Mouse (Mus musculus): Measurements from ENCODE around the gene Tmem191c. TPM values are rescaled to one million over a fixed set of nuclear protein-coding genes. Genes with fewer than 3 reads are reported as not detected.

Tmem191c gene
- total RNA-seq, 2 experiments from 2014 or later: 4.6 TPM; not detected in 1

GRCm38 (mm10) chr16:17321481-17321880, 45.6 kb downstream of the Tmem191c start:
- no peak for ATAC-seq (replicated peaks; ENCODE audit: low FRiP score, poor library complexity, severe bottlenecking)

- no peak for ATAC-seq (replicated peaks; ENCODE audit: low FRiP score, poor library complexity, severe bottlenecking)
Observed at GRCm38 (mm10) chr16:17324745-17325144, 48.9 kb downstream of the Tmem191c start.

- no peak for ATAC-seq (replicated peaks; ENCODE audit: low FRiP score, poor library complexity, severe bottlenecking)
Observed at GRCm38 (mm10) chr16:17326064-17326463, 50.2 kb downstream of the Tmem191c start.

GRCm38 (mm10) chr16:17329848-17330570, 54.1 kb downstream of the Tmem191c start:
- no peak for ATAC-seq (replicated peaks; ENCODE audit: low FRiP score, poor library complexity, severe bottlenecking)

GRCm38 (mm10) chr16:17331116-17331515, 55.2 kb downstream of the Tmem191c start, which contains the start of gene Serpind1:
TSS of gene Serpind1 (plus strand) at chr16:17331371.
- no peak for ATAC-seq (replicated peaks; ENCODE audit: low FRiP score, poor library complexity, severe bottlenecking)

DNA sequence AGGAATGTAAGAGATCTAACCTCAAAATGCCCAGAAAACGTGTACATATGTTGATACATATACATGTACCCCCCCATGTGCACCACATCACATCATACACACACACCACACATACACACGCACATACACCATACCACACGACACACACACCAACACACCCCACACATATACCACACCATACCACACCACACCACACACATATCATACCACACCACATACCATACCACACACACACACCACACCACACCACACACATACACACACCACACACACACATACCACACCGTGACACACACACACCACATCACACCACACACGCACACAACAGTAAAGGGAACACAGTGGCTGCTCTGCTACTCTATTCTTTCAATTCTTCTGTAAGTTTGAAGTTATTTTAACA, 56.0 kb downstream of the Tmem191c start:
- no peak for ATAC-seq (replicated peaks; ENCODE audit: low FRiP score, poor library complexity, severe bottlenecking)

Other genes with a start within 250 kb of the Tmem191c start
- not detected in 2 replicates for gene Ypel1, start 206.4 kb upstream of the Tmem191c start, total RNA-seq (2015; ENCODE audit: low replicate concordance)
- not detected in 2 replicates for gene Ypel1, start 206.4 kb upstream of the Tmem191c start, total RNA-seq (2017; ENCODE audit: low replicate concordance)
- gene Ppil2, start 164.8 kb upstream of the Tmem191c start, total RNA-seq (2015; ENCODE audit: low replicate concordance): 41.9 and 43.2 TPM in 2 replicates
- 37.7 and 65.6 TPM in 2 replicates for gene Ppil2, start 164.8 kb upstream of the Tmem191c start, total RNA-seq (2017; ENCODE audit: low replicate concordance)
- 5.9 TPM in 1 of 2 replicates, not detected in the other for gene 2610318N02Rik, start 150.9 kb upstream of the Tmem191c start, total RNA-seq (2015; ENCODE audit: low replicate concordance)
- 2.7 and 2.9 TPM in 2 replicates for gene 2610318N02Rik, start 150.9 kb upstream of the Tmem191c start, total RNA-seq (2017; ENCODE audit: low replicate concordance)
- gene Sdf2l1, start 143.7 kb upstream of the Tmem191c start, total RNA-seq (2015; ENCODE audit: low replicate concordance): 18.4 and 25.6 TPM in 2 replicates
- gene Sdf2l1, start 143.7 kb upstream of the Tmem191c start, total RNA-seq (2017; ENCODE audit: low replicate concordance): 7.2 and 15.7 TPM in 2 replicates
- not detected in 2 replicates for gene Ydjc, start 131.5 kb upstream of the Tmem191c start, total RNA-seq (2015; ENCODE audit: low replicate concordance)
- 0.13 TPM in 1 of 2 replicates, not detected in the other for gene Ydjc, start 131.5 kb upstream of the Tmem191c start, total RNA-seq (2017; ENCODE audit: low replicate concordance)
- not detected in 2 replicates for gene Ccdc116, start 128.8 kb upstream of the Tmem191c start, total RNA-seq (2015; ENCODE audit: low replicate concordance)
- gene Ccdc116, start 128.8 kb upstream of the Tmem191c start, total RNA-seq (2017; ENCODE audit: low replicate concordance): 0.83 and 0.90 TPM in 2 replicates
- gene Ube2l3, start 73.4 kb upstream of the Tmem191c start, total RNA-seq (2015; ENCODE audit: low replicate concordance): 110 and 161 TPM in 2 replicates
- 31.6 and 40.6 TPM in 2 replicates for gene Ube2l3, start 73.4 kb upstream of the Tmem191c start, total RNA-seq (2017; ENCODE audit: low replicate concordance)
- not detected in 2 replicates for gene Rimbp3, start 67.5 kb upstream of the Tmem191c start, total RNA-seq (2015; ENCODE audit: low replicate concordance)
- gene Rimbp3, start 67.5 kb upstream of the Tmem191c start, total RNA-seq (2017; ENCODE audit: low replicate concordance): 0.38 TPM in 1 of 2 replicates, not detected in the other
- under 0.01 TPM in 1 of 2 replicates, not detected in the other for gene Hic2, start 42.5 kb upstream of the Tmem191c start, total RNA-seq (2015; ENCODE audit: low replicate concordance)
- gene Hic2, start 42.5 kb upstream of the Tmem191c start, total RNA-seq (2017; ENCODE audit: low replicate concordance): 0.13 and 0.23 TPM in 2 replicates
- not detected in 2 replicates for gene Serpind1, start 55.3 kb downstream of the Tmem191c start, total RNA-seq (2015; ENCODE audit: low replicate concordance)
- gene Serpind1, start 55.3 kb downstream of the Tmem191c start, total RNA-seq (2017; ENCODE audit: low replicate concordance): not detected in 2 replicates
- 22.6 and 25.9 TPM in 2 replicates for gene Snap29, start 129.9 kb downstream of the Tmem191c start, total RNA-seq (2015; ENCODE audit: low replicate concordance)
- gene Snap29, start 129.9 kb downstream of the Tmem191c start, total RNA-seq (2017; ENCODE audit: low replicate concordance): 19.0 and 20.7 TPM in 2 replicates
- 15.9 and 72.1 TPM in 2 replicates for gene Pi4ka, start 130.2 kb downstream of the Tmem191c start, total RNA-seq (2015; ENCODE audit: low replicate concordance)
- gene Pi4ka, start 130.2 kb downstream of the Tmem191c start, total RNA-seq (2017; ENCODE audit: low replicate concordance): 17.1 and 35.3 TPM in 2 replicates
- 21.3 and 25.2 TPM in 2 replicates for gene Crkl, start 175.9 kb downstream of the Tmem191c start, total RNA-seq (2015; ENCODE audit: low replicate concordance)
- gene Crkl, start 175.9 kb downstream of the Tmem191c start, total RNA-seq (2017; ENCODE audit: low replicate concordance): 20.0 and 24.4 TPM in 2 replicates
- gene Aifm3, start 213.5 kb downstream of the Tmem191c start, total RNA-seq (2015; ENCODE audit: low replicate concordance): not detected in 2 replicates
- gene Aifm3, start 213.5 kb downstream of the Tmem191c start, total RNA-seq (2017; ENCODE audit: low replicate concordance): not detected in 2 replicates
- 15.5 and 43.6 TPM in 2 replicates for gene Lztr1, start 232.6 kb downstream of the Tmem191c start, total RNA-seq (2015; ENCODE audit: low replicate concordance)
- 33.1 and 54.4 TPM in 2 replicates for gene Lztr1, start 232.6 kb downstream of the Tmem191c start, total RNA-seq (2017; ENCODE audit: low replicate concordance)

Data from erythroid progenitor cell, adult 5-6 weeks (primary cell).